Mouse (Mus musculus): ENCODE data around the gene Slc6a18. TPM values are rescaled to one million over a fixed set of nuclear protein-coding genes. Genes with fewer than 3 reads are reported as not detected.
A peak's percentile ranks its signal among the peaks of the same experiment; 100 is the strongest.

The Slc6a18 gene
- total and polyA plus RNA-seq, 3 experiments: not detected

DNA sequence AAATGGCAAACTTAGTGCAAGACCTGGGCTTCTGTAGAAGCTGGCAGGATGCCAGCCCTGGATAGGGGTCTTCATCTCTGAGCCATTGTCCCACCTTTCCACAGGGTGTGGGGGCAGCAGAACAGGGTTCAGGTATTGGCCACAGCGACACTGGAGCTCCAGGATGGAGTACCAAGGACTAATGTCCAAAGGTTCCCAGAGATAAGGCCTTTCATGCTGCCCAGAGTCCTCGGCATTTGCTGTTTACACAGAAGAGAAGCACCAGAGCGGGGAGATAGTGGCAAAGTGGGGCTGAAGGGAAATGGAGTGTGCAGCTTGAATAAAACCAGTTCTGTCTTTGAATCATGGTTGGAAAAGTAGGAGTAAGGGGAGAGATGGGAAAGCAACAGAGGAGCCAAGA, 18.7 kb upstream of the Slc6a18 start:
- DNase-seq (ENCODE audit: low read depth, low spot score): no peak
- no peaks in the 10 kb centered on the region for H3K9me3 ChIP-seq (replicated peaks; ENCODE audit: insufficient read depth, low read length)
- no peak overlapping the region for H3K9ac ChIP-seq (ENCODE audit: control insufficient read depth, low read depth, low read length, poor library complexity, severe bottlenecking)
- peaks cover 0 to 3% of the 10 kb centered on the region in 2 experiments; a peak in 2 of 4 replicates for H3K36me3 ChIP-seq (ENCODE audit: control insufficient read depth in 1 of 2, insufficient read depth in 2 of 2, low read length in 2 of 2)
- H3K4me3 ChIP-seq (ENCODE audit: control insufficient read depth in 1 of 2, insufficient read depth in 1 of 2, low read depth in 2 of 2, low read length in 2 of 2): no peak overlapping the region
- H3K27ac ChIP-seq (ENCODE audit: control insufficient read depth, low read depth, low read length): no peak overlapping the region
- H3K79me2 ChIP-seq (ENCODE audit: control insufficient read depth, insufficient read depth, low read length, poor library complexity): no peaks in the 10 kb centered on the region
- peaks cover 0 to 5% of the 10 kb centered on the region in 2 experiments; a peak in 1 of 4 replicates for H3K4me1 ChIP-seq (ENCODE audit: control insufficient read depth in 1 of 2, insufficient read depth in 2 of 2, low read length in 2 of 2)
- peaks cover 0 to 1% of the 10 kb centered on the region in 2 experiments; a peak in 2 of 4 replicates for H3K27me3 ChIP-seq (ENCODE audit: control insufficient read depth in 1 of 2, insufficient read depth in 2 of 2, low read length in 2 of 2)
- no peak for TF ChIP-seq ZNF384 (IDR thresholded peaks at IDR 0.05; ENCODE audit: low read depth, low read length)
- no peak for TF ChIP-seq ETS1 (IDR thresholded peaks at IDR 0.05; ENCODE audit: low read depth, low read length)
- TF ChIP-seq MYB (IDR thresholded peaks at IDR 0.05; ENCODE audit: low read depth, low read length): no peak
- no peak for TF ChIP-seq E2F4 (IDR thresholded peaks at IDR 0.05; ENCODE audit: borderline replicate concordance, low read depth, low read length)
- no peak for TF ChIP-seq KAT2A (conservative IDR thresholded peaks at IDR 0.05; ENCODE audit: low read depth, low read length)
- no peak for TF ChIP-seq POLR2AphosphoS2 (IDR thresholded peaks at IDR 0.05; ENCODE audit: low read length)
- TF ChIP-seq RCOR1 (IDR thresholded peaks at IDR 0.05; ENCODE audit: low read depth, low read length): no peak
- no peak for TF ChIP-seq ELF1 (IDR thresholded peaks at IDR 0.05; ENCODE audit: low read depth, low read length)
- no peak for TF ChIP-seq USF2 (IDR thresholded peaks at IDR 0.05; ENCODE audit: borderline replicate concordance in 1 of 2, insufficient read depth in 1 of 2, low read depth in 1 of 2, low read length in 2 of 2)
- no peak for TF ChIP-seq MEF2A (IDR thresholded peaks at IDR 0.05; ENCODE audit: extremely low read depth, insufficient replicate concordance, low read depth, low read length, poor library complexity, severe bottlenecking)
- no peak for TF ChIP-seq TBP (IDR thresholded peaks at IDR 0.05; ENCODE audit: low read depth, low read length)
- TF ChIP-seq ZKSCAN1 (IDR thresholded peaks at IDR 0.05; ENCODE audit: low read depth, low read length): no peak
- TF ChIP-seq TAL1 (IDR thresholded peaks at IDR 0.05; ENCODE audit: low read length): no peak
- TF ChIP-seq GABPA (IDR thresholded peaks at IDR 0.05; ENCODE audit: low read depth, low read length): no peak
- TF ChIP-seq GATA1 (IDR thresholded peaks at IDR 0.05; ENCODE audit: low read depth, low read length): no peak

DNA sequence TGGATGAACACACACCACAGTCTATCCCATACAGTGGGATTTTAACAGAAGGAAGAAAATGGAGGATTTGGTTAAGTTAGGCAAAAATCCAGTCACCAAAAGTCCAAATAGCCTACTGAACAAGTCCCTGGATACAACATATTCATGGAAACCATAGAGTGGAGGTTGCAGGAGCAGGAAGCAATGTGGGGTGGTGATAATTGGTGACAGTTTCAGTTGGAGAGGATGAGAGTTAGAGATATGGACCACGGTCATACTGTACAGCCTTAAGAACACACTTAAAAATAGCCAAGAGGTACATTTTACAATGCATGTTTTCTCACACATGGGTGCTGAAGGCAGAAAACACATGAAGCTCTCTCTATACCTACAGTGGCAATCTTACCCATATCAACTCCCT, 17.1 kb upstream of the Slc6a18 start:
- H3K27me3 ChIP-seq (ENCODE audit: control insufficient read depth in 1 of 2, insufficient read depth in 2 of 2, low read length in 2 of 2): no peaks in the 10 kb centered on the region; a peak in 1 of 4 replicates
- no peak overlapping the region for H3K9ac ChIP-seq (ENCODE audit: control insufficient read depth, low read depth, low read length, poor library complexity, severe bottlenecking)
- no peak overlapping the region for H3K4me3 ChIP-seq (ENCODE audit: control insufficient read depth in 1 of 2, insufficient read depth in 1 of 2, low read depth in 2 of 2, low read length in 2 of 2)
- no peaks in the 10 kb centered on the region for H3K79me2 ChIP-seq (ENCODE audit: control insufficient read depth, insufficient read depth, low read length, poor library complexity)
- H3K9me3 ChIP-seq (replicated peaks; ENCODE audit: insufficient read depth, low read length): no peaks in the 10 kb centered on the region
- peaks cover 0 to 3% of the 10 kb centered on the region in 2 experiments; a peak in 2 of 4 replicates for H3K36me3 ChIP-seq (ENCODE audit: control insufficient read depth in 1 of 2, insufficient read depth in 2 of 2, low read length in 2 of 2)
- H3K27ac ChIP-seq (ENCODE audit: control insufficient read depth, low read depth, low read length): no peak overlapping the region
- peak; percentile 23 for DNase-seq (ENCODE audit: low read depth, low spot score)
- H3K4me1 ChIP-seq (ENCODE audit: control insufficient read depth in 1 of 2, insufficient read depth in 2 of 2, low read length in 2 of 2): peaks cover 0 to 5% of the 10 kb centered on the region in 2 experiments; a peak in 1 of 4 replicates
- no peak for TF ChIP-seq E2F4 (IDR thresholded peaks at IDR 0.05; ENCODE audit: borderline replicate concordance, low read depth, low read length)
- TF ChIP-seq KAT2A (conservative IDR thresholded peaks at IDR 0.05; ENCODE audit: low read depth, low read length): no peak
- TF ChIP-seq MYB (IDR thresholded peaks at IDR 0.05; ENCODE audit: low read depth, low read length): peak; percentile 66; the same call in 1 of the 2 replicates
- no peak for TF ChIP-seq TAL1 (IDR thresholded peaks at IDR 0.05; ENCODE audit: low read length)
- TF ChIP-seq EP300 (IDR thresholded peaks at IDR 0.05; ENCODE audit: low read depth in 1 of 2, low read length in 2 of 2): peak; percentile 52 to 76
- no peak for TF ChIP-seq NELFE (IDR thresholded peaks at IDR 0.05; ENCODE audit: low read depth, low read length)
- no peak for TF ChIP-seq MXI1 (IDR thresholded peaks at IDR 0.05; ENCODE audit: low read depth, low read length)
- TF ChIP-seq TCF12 (IDR thresholded peaks at IDR 0.05; ENCODE audit: low read depth, low read length): 0 out of 2 replicates have a peak, but pooled peaks have one; percentile 51
- no peak for TF ChIP-seq GATA1 (IDR thresholded peaks at IDR 0.05; ENCODE audit: low read depth, low read length)
- no peak for TF ChIP-seq ZC3H11A (IDR thresholded peaks at IDR 0.05; ENCODE audit: low read depth, low read length)
- TF ChIP-seq NRF1 (IDR thresholded peaks at IDR 0.05; ENCODE audit: insufficient read depth, low read depth, low read length, poor library complexity, severe bottlenecking): no peak

Measured in MEL (cell line).